Mouse (Mus musculus) embryonic facial prominence, embryonic 12.5 days (tissue): ENCODE measurements around the gene Rps6ka2. TPM values are rescaled to one million over a fixed set of nuclear protein-coding genes. Genes with fewer than 3 reads are reported as not detected.
"Not testable (repeated sequence)": the region's sequence is repeated elsewhere in the genome, so short reads cannot be mapped to it uniquely, and the experiment has no call there.

Source experiments
- ATAC-seq: fragments of 200-750 bp; cut with Nextera tagmentation; 2 replicates; pipeline ENCODE4 v1.8.0; 2017; ENCODE audit not compliant: insufficient number of reproducible peaks, insufficient read depth, low FRiP score, low TSS enrichment
- H3K27ac ChIP-seq: fragments of 300-500 bp; sonication (generic); 2 replicates; pipeline ENCODE4 v1.5.1; 2016; ENCODE audit warnings: mild to moderate bottlenecking
- H3K27me3 ChIP-seq: fragments of 300-500 bp; sonication (generic); 2 replicates; pipeline ENCODE4 v1.6.1; 2016; ENCODE audit warnings: mild to moderate bottlenecking, moderate library complexity
- H3K36me3 ChIP-seq: fragments of 300-500 bp; sonication (generic); 2 replicates; pipeline ENCODE4 v1.6.1; 2016; ENCODE audit warnings: mild to moderate bottlenecking
- H3K4me1 ChIP-seq: fragments of 300-500 bp; sonication (generic); 2 replicates; pipeline ENCODE4 v1.6.1; 2016
- H3K4me2 ChIP-seq: fragments of 300-500 bp; sonication (generic); replicated peaks from 2 replicates; pipeline ENCODE4 v1.6.1; 2016; ENCODE audit warnings: mild to moderate bottlenecking, moderate library complexity
- H3K4me3 ChIP-seq: fragments of 300-500 bp; sonication (generic); 2 replicates; pipeline ENCODE4 v1.5.1; 2016; ENCODE audit warnings: mild to moderate bottlenecking
- H3K9ac ChIP-seq: fragments of 300-500 bp; sonication (generic); 2 replicates; pipeline ENCODE4 v1.6.1; 2016; ENCODE audit warnings: mild to moderate bottlenecking, moderate library complexity
- H3K9me3 ChIP-seq: fragments of 300-500 bp; sonication (generic); 2 replicates; pipeline ENCODE4 v1.6.1; 2016; ENCODE audit warnings: mild to moderate bottlenecking, moderate library complexity
- WGBS: fragments of 180-500 bp; shearing (Covaris S2); methylation state at CpG from one replicate; pipeline ENCODE4 v1.1.7; 2016; 5-methylcytosine and 5-hydroxymethylcytosine counted together
- polyA plus RNA-seq: library from polyadenylated mRNA; unstranded; fragments of >200 nt; fragmentation: Nextera tagmentation; extraction: Ambion mirVana; gene quantifications from 2 replicates; pipeline ENCODE4 v1.2.1, GENCODE M21; 2016

Rps6ka2 gene
- 24.6 and 24.8 TPM in 2 replicates for polyA plus RNA-seq

DNA sequence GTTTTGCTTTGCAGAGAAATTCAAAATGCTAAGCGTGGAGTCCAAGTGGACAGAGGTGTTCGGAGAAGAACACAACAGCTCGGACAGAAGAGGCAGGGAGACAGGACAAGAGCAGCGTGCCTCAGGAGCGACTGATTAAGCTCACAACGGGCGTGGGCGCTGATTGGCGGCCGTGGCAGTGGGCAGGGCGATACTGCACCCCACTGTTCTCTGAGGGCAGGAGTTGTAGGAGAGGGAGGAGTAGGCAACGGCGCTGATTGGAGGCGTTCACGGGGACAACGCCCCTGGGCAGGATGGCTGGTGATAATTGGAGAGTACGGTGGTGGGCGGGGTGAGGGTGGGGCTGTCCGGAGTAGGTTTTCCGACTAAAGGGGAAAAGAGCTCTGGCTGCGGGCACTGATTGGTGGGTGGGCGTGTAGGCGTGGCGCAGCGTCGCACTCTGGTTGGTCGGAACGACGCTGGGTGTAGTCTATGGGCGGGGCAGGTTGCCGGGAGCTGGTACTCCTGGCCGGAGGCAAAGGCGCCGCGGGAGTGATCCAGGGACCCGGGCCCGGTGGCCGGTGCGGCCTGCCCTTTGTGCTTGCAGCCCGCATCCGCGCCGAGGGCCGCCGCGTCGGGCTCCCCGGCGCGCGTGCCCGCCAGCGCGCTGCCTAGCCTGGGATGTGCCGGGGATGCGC lies at the start of gene Rps6ka2:
Gene Rps6ka2 (plus strand): TSS at position 489 of the 677 bp plus-strand sequence.
- H3K27me3 ChIP-seq: no peaks in the 10 kb centered on the region
- under 1% methylated on average over 55 of the region's 56 CpGs for WGBS

DNA sequence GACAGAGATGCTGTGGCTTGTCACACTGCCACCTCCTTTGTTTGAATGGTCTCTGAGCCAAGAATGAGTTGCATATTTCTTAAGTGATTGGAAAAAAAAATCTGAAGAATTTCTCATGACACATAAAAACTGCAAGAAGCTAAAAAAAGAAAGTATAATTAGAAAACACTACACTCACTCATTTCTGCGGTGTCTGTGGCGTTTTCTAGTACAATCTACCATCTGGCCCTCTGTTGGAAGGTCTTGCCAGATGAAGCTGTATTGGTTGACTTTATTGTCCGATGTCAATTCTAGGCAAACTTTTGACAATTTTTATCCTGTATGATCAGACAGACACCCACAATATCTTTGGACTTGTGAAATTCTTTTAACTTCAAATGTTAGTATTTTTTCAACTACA lies 49.1 kb upstream of the Rps6ka2 start:
- WGBS: 92% methylated on average over 3 of the region's 3 CpGs
- H3K9ac ChIP-seq, H3K27ac ChIP-seq, H3K4me3 ChIP-seq, ATAC-seq, H3K36me3 ChIP-seq, H3K27me3 ChIP-seq, H3K9me3 ChIP-seq, H3K4me1 ChIP-seq, H3K4me2 ChIP-seq: not testable (repeated sequence)

More for the DNA sequence above, at the start of gene Rps6ka2:
- H3K27ac ChIP-seq: peak within 1 kb of the TSS; percentile 88
- H3K9ac ChIP-seq: peak within 1 kb of the TSS; percentile 83
- peaks cover 29% of the 10 kb centered on the region for H3K4me1 ChIP-seq
- H3K9me3 ChIP-seq: no peaks in the 10 kb centered on the region
- H3K36me3 ChIP-seq: no peaks in the 10 kb centered on the region
- peak; percentile 99 for ATAC-seq
- peak within 1 kb of the TSS; percentile 74 for H3K4me3 ChIP-seq
- peak within 1 kb of the TSS; percentile 80 for H3K4me2 ChIP-seq

DNA sequence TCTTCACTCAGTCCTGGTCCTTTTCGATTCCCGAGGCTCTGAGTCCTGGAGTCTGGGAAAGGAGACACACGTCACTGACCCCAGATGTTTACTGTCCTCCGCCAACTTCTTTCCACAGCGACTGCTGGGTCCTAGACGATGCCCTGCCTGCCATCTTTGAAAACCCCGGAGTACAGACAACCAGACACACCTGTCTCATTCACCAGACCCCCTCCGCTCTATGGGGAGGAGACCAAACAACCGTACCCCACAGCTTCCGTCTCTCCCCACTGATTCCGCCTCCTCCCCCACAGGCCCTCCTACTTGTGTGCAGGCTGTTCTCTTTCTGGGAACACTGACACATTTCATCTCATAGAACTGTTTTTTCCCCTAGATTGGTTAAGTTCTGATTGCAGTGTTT lies 47.4 kb upstream of the Rps6ka2 start:
- ATAC-seq, H3K27me3 ChIP-seq, H3K9ac ChIP-seq, H3K36me3 ChIP-seq, H3K27ac ChIP-seq, H3K9me3 ChIP-seq, H3K4me1 ChIP-seq, H3K4me2 ChIP-seq, H3K4me3 ChIP-seq: not testable (repeated sequence)
- WGBS: 69% methylated on average over 11 of the region's 11 CpGs

DNA sequence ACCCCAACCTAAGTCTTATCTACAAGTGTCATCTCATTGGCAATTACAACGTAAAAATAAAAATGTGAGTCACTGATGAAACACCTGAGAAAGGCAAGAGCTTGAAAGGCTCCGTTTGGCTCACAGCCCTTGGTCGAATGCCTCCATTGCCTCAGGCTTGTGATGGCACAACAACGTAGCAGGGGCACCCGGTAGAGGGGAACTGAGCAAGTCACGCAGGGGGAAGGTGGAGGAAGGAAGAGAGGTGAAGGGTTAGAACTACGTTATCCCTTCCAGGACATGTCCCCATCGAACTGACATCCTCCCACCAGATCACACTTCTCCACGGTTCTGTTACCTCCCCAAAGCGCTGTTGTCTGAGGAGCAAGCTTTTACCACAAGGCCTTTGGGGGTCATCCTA lies 43.4 kb upstream of the Rps6ka2 start:
- not testable (repeated sequence) for H3K9ac ChIP-seq

DNA sequence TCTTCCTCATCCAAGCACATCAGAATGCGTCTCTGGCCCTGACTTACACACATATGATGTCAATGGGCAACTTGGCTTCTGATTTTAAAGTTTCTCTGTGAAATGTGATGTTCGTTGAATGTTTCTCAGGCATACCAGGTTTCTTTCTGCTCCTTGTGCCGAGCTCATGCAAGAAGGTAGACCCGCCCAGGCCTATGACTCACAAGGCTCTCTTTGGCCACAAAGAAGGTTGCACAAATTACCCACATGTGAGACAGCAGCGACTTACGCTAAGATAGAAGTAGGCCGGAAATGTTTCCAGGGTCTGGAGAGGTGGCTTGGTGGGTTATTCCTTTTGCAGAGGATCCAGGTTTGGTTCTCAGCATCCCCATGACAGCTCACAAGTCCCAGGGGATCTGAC lies 35.9 kb upstream of the Rps6ka2 start:
- no CpG with 5 or more reads among the region's 7 CpGs for WGBS
- not testable (repeated sequence) for H3K27me3 ChIP-seq, H3K9me3 ChIP-seq, H3K9ac ChIP-seq, H3K4me2 ChIP-seq, H3K4me3 ChIP-seq, ATAC-seq, H3K36me3 ChIP-seq, H3K27ac ChIP-seq, H3K4me1 ChIP-seq

More for the DNA sequence above, 43.4 kb upstream of the Rps6ka2 start:
- not testable (repeated sequence) for H3K4me2 ChIP-seq, H3K4me3 ChIP-seq, H3K36me3 ChIP-seq, H3K27ac ChIP-seq, H3K27me3 ChIP-seq, ATAC-seq, H3K9me3 ChIP-seq, H3K4me1 ChIP-seq
- 71% methylated on average over 8 of the region's 10 CpGs for WGBS

DNA sequence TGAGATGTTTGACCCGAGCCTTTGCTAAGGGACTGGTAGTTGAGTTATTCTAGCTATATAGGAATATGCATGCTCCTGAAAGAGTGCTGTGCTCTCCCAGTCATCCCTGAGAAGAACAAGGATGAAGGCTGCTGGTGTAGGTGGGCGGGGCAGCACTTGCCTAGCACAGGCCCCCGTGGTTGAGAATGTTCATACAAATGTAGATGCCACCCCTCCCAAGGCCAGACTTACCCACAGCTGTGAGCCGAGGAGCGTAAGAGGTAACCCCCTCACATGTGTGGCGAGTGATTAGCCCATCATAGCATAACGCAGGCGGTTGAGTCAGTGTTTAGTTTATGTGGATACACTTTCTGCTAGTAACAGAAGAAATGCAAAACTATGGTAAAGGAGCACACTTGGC lies 34.6 kb upstream of the Rps6ka2 start:
- WGBS: 90% methylated on average over 7 of the region's 8 CpGs
- not testable (repeated sequence) for H3K27me3 ChIP-seq, H3K4me3 ChIP-seq, H3K9ac ChIP-seq, H3K9me3 ChIP-seq, H3K4me1 ChIP-seq, H3K27ac ChIP-seq, H3K36me3 ChIP-seq, H3K4me2 ChIP-seq, ATAC-seq

DNA sequence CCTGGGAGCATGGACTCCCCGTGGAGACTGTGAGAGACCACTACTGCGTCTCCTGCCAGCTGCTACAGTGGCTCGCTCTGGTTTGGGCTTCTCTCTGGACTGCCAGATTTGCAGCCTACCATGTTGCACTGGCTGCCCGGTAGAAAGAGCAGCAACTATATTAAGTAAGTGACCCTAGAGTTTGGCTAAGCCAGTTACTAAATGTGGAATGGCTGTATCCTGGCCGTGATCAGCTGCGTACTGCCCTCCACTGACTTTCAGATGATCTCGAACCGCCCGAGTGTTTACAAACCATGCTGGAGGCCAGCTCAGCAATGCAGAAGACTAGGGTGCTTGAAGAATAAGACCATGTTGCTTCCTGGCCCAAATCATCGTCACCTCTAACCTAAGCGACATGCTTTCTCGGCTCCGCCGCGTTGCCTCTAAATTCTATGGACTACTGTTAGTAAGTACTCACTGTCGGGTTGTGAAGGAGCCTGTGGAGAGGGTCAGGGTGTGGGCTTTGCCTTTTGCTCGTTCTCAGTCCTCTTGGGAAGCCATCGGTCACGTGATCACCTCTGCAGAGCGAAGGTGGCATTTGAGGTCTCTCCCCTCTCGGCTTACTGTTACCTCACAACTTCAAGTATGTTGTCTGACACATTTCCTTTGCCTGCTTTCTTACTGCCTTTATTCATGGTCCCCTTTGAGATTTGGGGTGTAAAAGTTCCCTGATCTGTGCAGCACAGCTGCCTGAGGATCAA lies 31.6 kb upstream of the Rps6ka2 start:
- 79% methylated on average over 21 of the region's 21 CpGs for WGBS
- ATAC-seq: no peak
- H3K9ac ChIP-seq: no peak overlapping the region

DNA sequence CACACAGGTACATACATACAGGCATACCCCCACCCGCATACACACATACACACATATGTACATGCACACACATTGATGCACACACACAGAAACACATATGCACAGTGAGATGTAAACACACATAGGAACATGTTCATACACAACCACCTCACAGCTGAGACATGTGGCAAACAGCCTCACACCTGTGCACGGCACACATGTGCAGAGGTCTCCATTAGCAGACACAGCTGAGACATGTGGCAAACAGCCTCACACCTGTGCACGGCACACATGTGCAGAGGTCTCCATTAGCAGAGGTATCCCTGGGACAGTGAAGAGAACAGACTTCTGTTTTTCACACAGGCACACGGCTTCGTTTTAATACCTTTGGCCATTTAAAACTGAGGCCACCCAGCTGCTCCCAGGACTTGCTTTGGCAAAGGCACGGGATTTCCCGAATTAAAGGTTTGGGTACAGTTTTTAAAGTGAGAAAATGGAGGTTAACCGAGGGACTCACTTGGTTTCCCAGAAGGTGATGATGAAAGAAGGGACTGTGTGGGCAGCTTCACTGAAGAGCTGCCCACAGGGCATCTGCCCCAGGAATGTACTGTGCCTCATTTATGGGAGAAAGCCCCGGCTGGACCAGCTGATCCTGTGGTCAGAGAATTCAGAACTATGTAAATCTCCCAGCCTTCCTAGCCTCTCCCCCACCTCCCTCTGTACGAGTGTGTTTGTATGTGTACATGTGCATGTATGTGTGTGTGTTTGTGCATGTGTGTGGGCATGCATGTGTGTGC lies 29.3 kb upstream of the Rps6ka2 start:
- Histone ChIP-seq H3K36me3 (no peaks in the 10 kb centered on the region), H3K4me2 (no peak overlapping the region), H3K4me3 (no peak overlapping the region), H3K9me3 (no peaks in the 10 kb centered on the region), H3K4me1 (no peaks in the 10 kb centered on the region), H3K9ac (no peak overlapping the region), H3K27me3 (no peaks in the 10 kb centered on the region), H3K27ac (no peak overlapping the region)
- 70% methylated on average over 10 of the region's 10 CpGs for WGBS
- no peak for ATAC-seq

More for the DNA sequence above, 31.6 kb upstream of the Rps6ka2 start:
- no peaks in the 10 kb centered on the region for H3K27me3 ChIP-seq
- no peak overlapping the region for H3K4me3 ChIP-seq
- H3K4me1 ChIP-seq: no peaks in the 10 kb centered on the region
- no peaks in the 10 kb centered on the region for H3K36me3 ChIP-seq
- H3K27ac ChIP-seq: no peak overlapping the region
- H3K9me3 ChIP-seq: no peaks in the 10 kb centered on the region
- H3K4me2 ChIP-seq: no peak overlapping the region

DNA sequence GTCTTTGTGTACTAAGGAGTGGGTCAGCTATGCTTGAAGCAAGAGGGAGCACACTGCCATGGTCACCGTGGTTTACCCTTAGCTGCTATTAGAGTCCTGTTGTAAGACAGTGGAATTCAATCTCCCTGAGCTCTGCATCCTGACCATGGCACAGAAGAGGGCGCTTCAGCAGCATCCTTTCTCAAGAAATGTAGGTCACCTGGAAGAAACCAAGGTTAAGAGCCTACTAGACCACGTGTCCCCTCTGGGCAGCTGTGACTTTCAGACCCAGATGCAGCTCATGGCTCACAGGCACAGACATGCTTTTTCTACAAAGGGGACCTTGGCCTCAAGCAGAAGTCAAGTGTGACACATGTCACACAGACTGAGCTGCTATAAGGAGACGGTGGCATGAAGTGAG lies 27.5 kb upstream of the Rps6ka2 start:
- no peak for ATAC-seq
- 55% methylated on average over 4 of the region's 4 CpGs for whole genome bisulfite sequencing
- H3K4me3 ChIP-seq: no peak overlapping the region

DNA sequence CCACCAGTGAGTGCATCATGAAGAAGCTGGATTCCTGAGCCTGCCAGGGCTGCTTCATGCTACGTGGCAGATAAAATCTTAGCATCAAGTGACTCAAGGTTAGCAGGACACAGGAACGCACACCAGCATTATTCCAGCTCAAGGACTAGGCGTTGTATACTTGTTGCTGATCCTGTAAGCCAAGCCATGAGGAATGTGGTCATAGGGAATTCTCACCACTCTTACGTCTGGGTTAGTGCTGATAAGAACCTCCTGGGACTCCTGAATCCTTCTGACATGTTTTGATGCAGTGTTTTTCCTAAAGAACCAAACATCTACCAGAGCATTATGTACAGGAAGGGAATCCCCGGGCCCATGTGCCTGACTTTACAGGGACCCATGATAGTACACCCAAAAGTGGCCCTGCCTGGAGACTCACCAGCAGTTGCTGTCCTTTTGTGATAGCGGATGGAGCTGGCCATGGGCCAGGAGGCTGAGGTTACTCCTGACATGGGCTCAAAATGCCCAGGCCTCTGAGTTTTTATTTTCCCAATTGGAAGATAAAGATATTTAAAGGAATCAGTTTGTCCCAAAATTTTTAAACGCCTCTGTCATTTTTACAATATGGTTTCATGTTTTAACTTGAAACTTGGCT lies 25.9 kb upstream of the Rps6ka2 start:
- no peak overlapping the region for H3K4me2 ChIP-seq
- H3K4me3 ChIP-seq: no peak overlapping the region
- no peak for ATAC-seq
- no peak overlapping the region for H3K27ac ChIP-seq
- H3K36me3 ChIP-seq: no peaks in the 10 kb centered on the region
- 80% methylated on average over 7 of the region's 7 CpGs for WGBS
- H3K9me3 ChIP-seq: no peaks in the 10 kb centered on the region
- H3K4me1 ChIP-seq: no peaks in the 10 kb centered on the region
- H3K27me3 ChIP-seq: no peaks in the 10 kb centered on the region
- no peak overlapping the region for H3K9ac ChIP-seq

More for the DNA sequence above, 27.5 kb upstream of the Rps6ka2 start:
- no peaks in the 10 kb centered on the region for H3K36me3 ChIP-seq
- H3K27ac ChIP-seq: no peak overlapping the region
- H3K27me3 ChIP-seq: no peaks in the 10 kb centered on the region
- H3K9ac ChIP-seq: no peak overlapping the region
- no peak overlapping the region for H3K4me2 ChIP-seq
- H3K9me3 ChIP-seq: no peaks in the 10 kb centered on the region
- H3K4me1 ChIP-seq: no peaks in the 10 kb centered on the region

DNA sequence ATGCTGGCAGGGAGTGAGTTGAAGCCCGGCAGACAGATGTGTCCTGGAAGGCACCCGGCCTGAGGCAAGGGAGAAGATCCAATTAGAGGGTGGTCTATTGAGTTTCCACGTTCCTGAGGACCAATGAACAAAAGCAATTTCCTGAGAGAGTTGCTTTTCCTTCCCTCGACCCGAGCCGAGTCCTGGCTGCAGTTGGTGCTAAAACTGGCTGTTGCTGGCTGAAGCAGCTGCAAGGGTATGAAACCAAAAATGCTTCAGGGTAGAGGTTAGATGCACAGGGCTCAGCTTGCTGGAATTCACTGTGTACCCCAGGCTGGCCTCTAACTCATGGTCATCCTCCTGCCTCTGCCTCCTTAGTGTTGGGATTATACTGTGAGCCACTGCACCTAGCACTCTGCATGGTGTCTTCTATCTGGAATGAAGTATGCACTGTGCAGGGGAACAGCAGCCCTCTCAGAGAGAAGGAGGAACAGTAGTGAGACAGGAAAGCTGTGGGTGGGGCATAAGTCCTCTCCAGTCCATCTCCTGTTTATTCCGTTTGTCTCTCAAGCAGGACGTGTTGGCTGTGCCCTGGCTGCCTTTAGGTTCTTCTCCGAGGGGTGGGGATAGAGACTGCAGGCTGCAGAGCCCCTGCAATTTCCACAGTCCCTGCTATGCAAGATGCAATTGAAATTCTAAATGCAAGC lies 24.4 kb upstream of the Rps6ka2 start:
- Histone ChIP-seq H3K4me1 (no peaks in the 10 kb centered on the region), H3K9ac (no peak overlapping the region), H3K9me3 (no peaks in the 10 kb centered on the region), H3K4me3 (no peak overlapping the region), H3K27me3 (no peaks in the 10 kb centered on the region), H3K36me3 (no peaks in the 10 kb centered on the region), H3K27ac (no peak overlapping the region), H3K4me2 (no peak overlapping the region)
- ATAC-seq: no peak
- WGBS: 32% methylated on average over 9 of the region's 9 CpGs
